Mouse (Mus musculus): Measurements from ENCODE around the gene Rtn4. TPM values are rescaled to one million over a fixed set of nuclear protein-coding genes. Genes with fewer than 3 reads are reported as not detected.
A peak's percentile ranks its signal among the peaks of the same experiment; 100 is the strongest.

Gene Rtn4
- total and polyA plus RNA-seq, 3 experiments = 95.8 to 224 (median 168) TPM

GRCm38 (mm10) chr11:29718541-29718940 is 25.8 kb downstream of the Rtn4 start:
- no peaks in the 10 kb centered on the region for H3K27me3 ChIP-seq (replicated peaks)

GRCm38 (mm10) chr11:29719597-29719996 is 26.9 kb downstream of the Rtn4 start:
- H3K27me3 ChIP-seq (replicated peaks) = no peaks in the 10 kb centered on the region
- peaks cover 2% of the 10 kb centered on the region for H3K9me3 ChIP-seq (replicated peaks; ENCODE audit: low read length)
- dilution Hi-C loops (cut with MboI; ENCODE audit: extremely low pct_ligation_motif_present, extremely low pct_unique_long_range_greater_than_20kb, low sequenced_read_pairs) = no loop called here
- H3K9ac ChIP-seq (ENCODE audit: insufficient read depth, low read depth) = no peak overlapping the region; the same call in 1 of the 2 replicates
- DNase-seq (ENCODE audit: extremely low read depth) = no peak
- peak overlapping the region in 1 of 3 experiments; percentile 49 for H3K4me3 ChIP-seq (replicated peaks in 1 of 3; ENCODE audit: low read depth in 2 of 3, low read length in 2 of 3, poor library complexity in 1 of 3)
- H3K4me2 ChIP-seq (ENCODE audit: insufficient read depth, low read depth, poor library complexity, severe bottlenecking) = no peak overlapping the region
- TF ChIP-seq USF2 (conservative IDR thresholded peaks at IDR 0.05; ENCODE audit: low read depth, low read length) (no peak), EP300 (IDR thresholded peaks at IDR 0.05; ENCODE audit: low read length) (0 out of 2 replicates have a peak, but pooled peaks have one; percentile 22), MXI1 (IDR thresholded peaks at IDR 0.05; ENCODE audit: low read depth, low read length) (no peak), ZNF384 (IDR thresholded peaks at IDR 0.05; ENCODE audit: low read depth, low read length) (peak; percentile 70)
- peaks cover 0 to 44% of the 10 kb centered on the region in 2 experiments; a peak in 2 of 4 replicates for H3K4me1 ChIP-seq (ENCODE audit: control insufficient read depth in 1 of 2, insufficient read depth in 2 of 2)
- H3K79me2 ChIP-seq (replicated peaks; ENCODE audit: control insufficient read depth, extremely low read depth, insufficient read depth, poor library complexity, severe bottlenecking) = peaks cover 20% of the 10 kb centered on the region
- in situ Hi-C loops (cut with MboI; ENCODE audit: low pct_ligation_motif_present, low pct_unique_long_range_greater_than_20kb, low sequenced_read_pairs) = loop anchor here (10.0 to 25.0 kb wide), 2 partner anchors 335 to 493 kb away; no protein-coding TSS in a partner anchor
- H3K36me3 ChIP-seq (replicated peaks in 1 of 2; ENCODE audit: control insufficient read depth in 1 of 2, insufficient read depth in 1 of 2, low read length in 1 of 2) = peaks cover 0 to 33% of the 10 kb centered on the region in 2 experiments
- no peak overlapping the region for H3K27ac ChIP-seq (ENCODE audit: insufficient read depth, low read depth)

More at GRCm38 (mm10) chr11:29718541-29718940, 25.8 kb downstream of the Rtn4 start:
- peaks cover 17% of the 10 kb centered on the region for H3K79me2 ChIP-seq (replicated peaks; ENCODE audit: control insufficient read depth, extremely low read depth, insufficient read depth, poor library complexity, severe bottlenecking)
- no peaks in the 10 kb centered on the region for H3K9me3 ChIP-seq (replicated peaks; ENCODE audit: low read length)
- TF ChIP-seq GABPA (IDR thresholded peaks at IDR 0.05; ENCODE audit: insufficient replicate concordance, low read depth, low read length) (no peak), POLR2AphosphoS2 (IDR thresholded peaks at IDR 0.05; ENCODE audit: low read depth, low read length) (no peak), HCFC1 (IDR thresholded peaks at IDR 0.05; ENCODE audit: low read depth, low read length) (no peak)
- in situ Hi-C loops (cut with MboI; ENCODE audit: low pct_ligation_motif_present, low pct_unique_long_range_greater_than_20kb, low sequenced_read_pairs) = loop anchor here (10.0 to 25.0 kb wide), 2 partner anchors 336 to 494 kb away; no protein-coding TSS in a partner anchor
- H3K36me3 ChIP-seq (replicated peaks in 1 of 2; ENCODE audit: control insufficient read depth in 1 of 2, insufficient read depth in 1 of 2, low read length in 1 of 2) = peaks cover 0 to 34% of the 10 kb centered on the region in 2 experiments
- H3K4me3 ChIP-seq (replicated peaks in 1 of 3; ENCODE audit: low read depth in 2 of 3, low read length in 2 of 3, poor library complexity in 1 of 3) = peak overlapping the region in 1 of 3 experiments; percentile 49
- no peak overlapping the region for H3K4me2 ChIP-seq (ENCODE audit: insufficient read depth, low read depth, poor library complexity, severe bottlenecking)
- no peak overlapping the region for H3K27ac ChIP-seq (ENCODE audit: insufficient read depth, low read depth)
- H3K9ac ChIP-seq (ENCODE audit: insufficient read depth, low read depth) = no peak overlapping the region
- H3K4me1 ChIP-seq (ENCODE audit: control insufficient read depth in 1 of 2, insufficient read depth in 2 of 2) = peaks cover 0 to 44% of the 10 kb centered on the region in 2 experiments; a peak in 2 of 4 replicates
- dilution Hi-C loops (cut with MboI; ENCODE audit: extremely low pct_ligation_motif_present, extremely low pct_unique_long_range_greater_than_20kb, low sequenced_read_pairs) = no loop called here
- DNase-seq (ENCODE audit: extremely low read depth) = no peak

- H3K9me3 ChIP-seq (replicated peaks; ENCODE audit: low read length) = peaks cover 2% of the 10 kb centered on the region
- H3K27ac ChIP-seq (ENCODE audit: insufficient read depth, low read depth) = no peak overlapping the region
- peaks cover 25% of the 10 kb centered on the region for H3K79me2 ChIP-seq (replicated peaks; ENCODE audit: control insufficient read depth, extremely low read depth, insufficient read depth, poor library complexity, severe bottlenecking)
- H3K4me1 ChIP-seq (ENCODE audit: control insufficient read depth in 1 of 2, insufficient read depth in 2 of 2) = peaks cover 5 to 39% of the 10 kb centered on the region in 2 experiments; a peak in 3 of 4 replicates
- no peak for DNase-seq (ENCODE audit: extremely low read depth)
- no peak overlapping the region for H3K4me2 ChIP-seq (ENCODE audit: insufficient read depth, low read depth, poor library complexity, severe bottlenecking)
- in situ Hi-C loops (cut with MboI; ENCODE audit: low pct_ligation_motif_present, low pct_unique_long_range_greater_than_20kb, low sequenced_read_pairs) = loop anchor here (25.0 kb wide), 1 partner anchor 488 kb away; no protein-coding TSS in a partner anchor
- TF ChIP-seq NRF1 (IDR thresholded peaks at IDR 0.05; ENCODE audit: low read depth, low read length) (no peak), SMC3 (IDR thresholded peaks at IDR 0.05; ENCODE audit: low read depth, low read length) (peak; percentile 27), ELF1 (IDR thresholded peaks at IDR 0.05; ENCODE audit: low read depth, low read length) (no peak), ETS1 (conservative IDR thresholded peaks at IDR 0.05; ENCODE audit: low read depth, low read length) (no peak), USF2 (conservative IDR thresholded peaks at IDR 0.05; ENCODE audit: low read depth, low read length) (no peak), GABPA (IDR thresholded peaks at IDR 0.05; ENCODE audit: insufficient replicate concordance, low read depth, low read length) (no peak), MAZ (IDR thresholded peaks at IDR 0.05; ENCODE audit: low read depth, low read length) (no peak), MAFK (IDR thresholded peaks at IDR 0.05; ENCODE audit: insufficient replicate concordance, low read length) (peak; percentile 74; the same call in 1 of the 2 replicates), JUND (conservative IDR thresholded peaks at IDR 0.05; ENCODE audit: low read depth, low read length) (no peak), IRF4 (IDR thresholded peaks at IDR 0.05; ENCODE audit: low read depth, low read length) (no peak), MXI1 (IDR thresholded peaks at IDR 0.05; ENCODE audit: low read depth, low read length) (no peak), CTCF (conservative IDR thresholded peaks at IDR 0.05 in 1 of 2, IDR thresholded peaks at IDR 0.05 in 1 of 2; ENCODE audit: low read depth in 2 of 2, low read length in 2 of 2) (peak in 1 of 2 experiments; percentile 25; a peak in 1 of 4 replicates), MYC (IDR thresholded peaks at IDR 0.05; ENCODE audit: low read depth, low read length) (0 out of 2 replicates have a peak, but pooled peaks have one; percentile 57), JUN (IDR thresholded peaks at IDR 0.05; ENCODE audit: insufficient read depth, low read depth, low read length) (no peak), TBP (conservative IDR thresholded peaks at IDR 0.05; ENCODE audit: low read depth, low read length) (no peak), ZC3H11A (IDR thresholded peaks at IDR 0.05; ENCODE audit: low read depth, low read length) (no peak)
- no peak overlapping the region for H3K4me3 ChIP-seq (replicated peaks in 1 of 3; ENCODE audit: low read depth in 2 of 3, low read length in 2 of 3, poor library complexity in 1 of 3)
- peaks cover 0 to 40% of the 10 kb centered on the region in 2 experiments for H3K36me3 ChIP-seq (replicated peaks in 1 of 2; ENCODE audit: control insufficient read depth in 1 of 2, insufficient read depth in 1 of 2, low read length in 1 of 2)
- no peaks in the 10 kb centered on the region for H3K27me3 ChIP-seq (replicated peaks)
- no peak overlapping the region for H3K9ac ChIP-seq (ENCODE audit: insufficient read depth, low read depth)
- dilution Hi-C loops (cut with MboI; ENCODE audit: extremely low pct_ligation_motif_present, extremely low pct_unique_long_range_greater_than_20kb, low sequenced_read_pairs) = no loop called here
Observed at GRCm38 (mm10) chr11:29724213-29724612, 31.5 kb downstream of the Rtn4 start.
